Mouse (Mus musculus) olfactory bulb, adult 2 months (tissue): ENCODE data around the gene Cactin.

ENCODE experiments used
- CTCF ChIP-seq: fragments of 200-500 bp; IDR thresholded peaks from 2 replicates; pipeline ENCODE4 v1.5.1; 2012; ENCODE audit warnings: low read depth, mild to moderate bottlenecking, low read length, moderate library complexity; ENCODE audit not compliant: insufficient read depth
- POLR2A ChIP-seq: fragments of 200-500 bp; IDR thresholded peaks from 2 replicates; pipeline ENCODE4 v1.6.1; 2012; ENCODE audit warnings: mild to moderate bottlenecking, low read depth, low read length, moderate library complexity; ENCODE audit not compliant: insufficient read depth

- TF ChIP-seq CTCF (no peak), POLR2A (no peak)
Measured at GRCm38 (mm10) chr10:81349961-81350350, 29.1 kb downstream of the Cactin start.
